Mouse (Mus musculus) intestine, embryonic 16.5 days (tissue): ENCODE results near the gene Clstn3. TPM values are rescaled to one million over a fixed set of nuclear protein-coding genes. Genes with fewer than 3 reads are reported as not detected.
"Not testable (repeated sequence)": the region's sequence is repeated elsewhere in the genome, so short reads cannot be mapped to it uniquely, and the experiment has no call there.

Source experiments
- ATAC-seq: fragments of 200-750 bp; cut with Nextera tagmentation; 2 replicates; pipeline ENCODE4 v1.8.0; 2017; ENCODE audit warnings: moderate TSS enrichment, moderate library complexity
- H3K27ac ChIP-seq: fragments of 300-500 bp; sonication (generic); 2 replicates; pipeline ENCODE4 v1.5.1; 2014; ENCODE audit warnings: mild to moderate bottlenecking, low read length
- H3K27me3 ChIP-seq: fragments of 300-500 bp; sonication (generic); replicated peaks from 2 replicates; pipeline ENCODE4 v1.6.1; 2014; ENCODE audit warnings: low read length, control low read depth, mixed read lengths; ENCODE audit not compliant: control insufficient read depth, insufficient read depth
- H3K36me3 ChIP-seq: fragments of 300-500 bp; sonication (generic); 2 replicates; pipeline ENCODE4 v1.6.1; 2014; ENCODE audit warnings: low read length, control low read depth; ENCODE audit not compliant: control insufficient read depth, insufficient read depth
- H3K4me1 ChIP-seq: fragments of 300-500 bp; sonication (generic); 2 replicates; pipeline ENCODE4 v1.6.1; 2014; ENCODE audit warnings: low read length, control low read depth, mixed read lengths; ENCODE audit not compliant: control insufficient read depth, insufficient read depth
- H3K4me2 ChIP-seq: fragments of 300-500 bp; sonication (generic); 2 replicates; pipeline ENCODE4 v1.6.1; 2014; ENCODE audit warnings: low read depth, low read length, control low read depth
- H3K4me3 ChIP-seq: fragments of 300-500 bp; sonication (generic); 2 replicates; pipeline ENCODE4 v1.5.1; 2014; ENCODE audit warnings: mild to moderate bottlenecking, low read length
- H3K9ac ChIP-seq: fragments of 300-500 bp; sonication (generic); 2 replicates; pipeline ENCODE4 v1.6.1; 2014; ENCODE audit warnings: low read depth, low read length
- H3K9me3 ChIP-seq: fragments of 300-500 bp; sonication (generic); 2 replicates; pipeline ENCODE4 v1.6.1; 2016; ENCODE audit warnings: low read length, control low read depth; ENCODE audit not compliant: control insufficient read depth
- WGBS: fragments of 180-500 bp; shearing (Covaris S2); extraction: QIAGEN DNeasy Blood & Tissue Kit; methylation state at CpG from one replicate; pipeline ENCODE4 v1.1.7; 2014; 5-methylcytosine and 5-hydroxymethylcytosine counted together
- polyA plus RNA-seq: library from polyadenylated mRNA; unstranded; fragments of >200 nt; fragmentation: Nextera tagmentation; extraction: Ambion mirVana; gene quantifications from 2 replicates; pipeline ENCODE4 v1.2.1, GENCODE M21; 2015

Gene Clstn3
- polyA plus RNA-seq, 1 experiment from 2014 or later: 4.1 TPM

GRCm38 (mm10) chr6:124413770-124414149 lies 50.8 kb downstream of the Clstn3 start:
- no peaks in the 10 kb centered on the region for H3K27me3 ChIP-seq
- WGBS: 57% methylated on average over 3 of the region's 3 CpGs
- ATAC-seq: no peak
- H3K4me2 ChIP-seq: peak overlapping the region; percentile 82
- H3K9ac ChIP-seq: peak overlapping the region; percentile 91
- H3K9me3 ChIP-seq: no peaks in the 10 kb centered on the region
- no peaks in the 10 kb centered on the region for H3K4me1 ChIP-seq
- H3K36me3 ChIP-seq: no peaks in the 10 kb centered on the region
- no peak overlapping the region; the same call in 1 of the 2 replicates for H3K27ac ChIP-seq
- peak overlapping the region; percentile 86 for H3K4me3 ChIP-seq

GRCm38 (mm10) chr6:124408355-124408754 lies 56.2 kb downstream of the Clstn3 start:
- Histone ChIP-seq H3K4me2 (no peak overlapping the region), H3K36me3 (peaks cover 13% of the 10 kb centered on the region), H3K27ac (no peak overlapping the region), H3K9me3 (no peaks in the 10 kb centered on the region), H3K27me3 (no peaks in the 10 kb centered on the region), H3K4me1 (no peaks in the 10 kb centered on the region; the same call in 1 of the 2 replicates), H3K4me3 (no peak overlapping the region), H3K9ac (no peak overlapping the region)
- WGBS: 90% methylated on average over 5 of the region's 5 CpGs
- no peak for ATAC-seq

- Histone ChIP-seq H3K27me3 (no peaks in the 10 kb centered on the region), H3K4me2 (no peak overlapping the region), H3K36me3 (peaks cover 17% of the 10 kb centered on the region), H3K4me1 (no peaks in the 10 kb centered on the region; the same call in 1 of the 2 replicates), H3K9ac (no peak overlapping the region), H3K4me3 (no peak overlapping the region), H3K9me3 (no peaks in the 10 kb centered on the region), H3K27ac (no peak overlapping the region)
- ATAC-seq: no peak
These were observed 57.4 kb downstream of the Clstn3 start for GRCm38 (mm10) chr6:124407180-124407579.

- 86% methylated on average over 10 of the region's 10 CpGs for WGBS
- no peaks in the 10 kb centered on the region for H3K27me3 ChIP-seq
- H3K4me1 ChIP-seq: no peaks in the 10 kb centered on the region; the same call in 1 of the 2 replicates
- H3K4me2 ChIP-seq: no peak overlapping the region
- H3K36me3 ChIP-seq: peaks cover 19% of the 10 kb centered on the region
- no peak overlapping the region for H3K9ac ChIP-seq
- no peak overlapping the region for H3K4me3 ChIP-seq
- no peak overlapping the region for H3K27ac ChIP-seq
- H3K9me3 ChIP-seq: no peaks in the 10 kb centered on the region
- peak; percentile 68; the same call in 1 of the 2 replicates for ATAC-seq
These were observed 58.3 kb downstream of the Clstn3 start for GRCm38 (mm10) chr6:124406326-124406725.

- WGBS: 85% methylated on average over 6 of the region's 6 CpGs
- H3K27me3 ChIP-seq: no peaks in the 10 kb centered on the region
- ATAC-seq: no peak
- peaks cover 48% of the 10 kb centered on the region for H3K36me3 ChIP-seq
- no peak overlapping the region for H3K27ac ChIP-seq
- no peaks in the 10 kb centered on the region for H3K9me3 ChIP-seq
- H3K4me2 ChIP-seq: no peak overlapping the region
- H3K4me1 ChIP-seq: no peaks in the 10 kb centered on the region
- no peak overlapping the region for H3K9ac ChIP-seq
- no peak overlapping the region for H3K4me3 ChIP-seq
These were observed 64.9 kb downstream of the Clstn3 start for GRCm38 (mm10) chr6:124399738-124400137.

GRCm38 (mm10) chr6:124394991-124395390 lies 69.6 kb downstream of the Clstn3 start:
- H3K4me1 ChIP-seq, H3K4me3 ChIP-seq, H3K27me3 ChIP-seq, H3K9ac ChIP-seq, H3K27ac ChIP-seq, H3K4me2 ChIP-seq, H3K9me3 ChIP-seq, ATAC-seq: not testable (repeated sequence)
- 93% methylated on average over 3 of the region's 3 CpGs for WGBS
- H3K36me3 ChIP-seq: peaks cover 26% of the 10 kb centered on the region

Other genes with a start within 250 kb of the Clstn3 start
- not detected in 2 replicates for gene Vmn2r27, start 232.9 kb downstream of the Clstn3 start, polyA plus RNA-seq
- 0.43 and 0.49 TPM in 2 replicates for gene Cd163, start 160.1 kb downstream of the Clstn3 start, polyA plus RNA-seq
- gene Pex5, start 49.7 kb downstream of the Clstn3 start, polyA plus RNA-seq: 47.4 and 48.5 TPM in 2 replicates
- 3.0 and 3.5 TPM in 2 replicates for gene C1rl, start 28.3 kb upstream of the Clstn3 start, polyA plus RNA-seq
- 5.1 TPM in 2 replicates for gene C1ra, start 47.6 kb upstream of the Clstn3 start, polyA plus RNA-seq
- 6.3 and 6.6 TPM in 2 replicates for gene C1s1, start 77.6 kb upstream of the Clstn3 start, polyA plus RNA-seq
- not detected in 2 replicates for gene C1rb, start 105.5 kb upstream of the Clstn3 start, polyA plus RNA-seq
- 0.06 TPM in 1 of 2 replicates, not detected in the other for gene C1s2, start 171.3 kb upstream of the Clstn3 start, polyA plus RNA-seq
- gene Lpcat3, start 198.2 kb upstream of the Clstn3 start, polyA plus RNA-seq: 195 and 219 TPM in 2 replicates
- gene Emg1, start 247.4 kb upstream of the Clstn3 start, polyA plus RNA-seq: 202 and 222 TPM in 2 replicates
- 471 and 489 TPM in 2 replicates for gene Phb2, start 247.5 kb upstream of the Clstn3 start, polyA plus RNA-seq